Mouse (Mus musculus): ENCODE measurements around the gene Gm20388. TPM values are rescaled to one million over a fixed set of nuclear protein-coding genes. Genes with fewer than 3 reads are reported as not detected.
A peak's percentile ranks its signal among the peaks of the same experiment; 100 is the strongest.

Gene Gm20388
- total RNA-seq, 2 experiments from 2014 or later: 5.8 TPM; not detected in 1

DNA sequence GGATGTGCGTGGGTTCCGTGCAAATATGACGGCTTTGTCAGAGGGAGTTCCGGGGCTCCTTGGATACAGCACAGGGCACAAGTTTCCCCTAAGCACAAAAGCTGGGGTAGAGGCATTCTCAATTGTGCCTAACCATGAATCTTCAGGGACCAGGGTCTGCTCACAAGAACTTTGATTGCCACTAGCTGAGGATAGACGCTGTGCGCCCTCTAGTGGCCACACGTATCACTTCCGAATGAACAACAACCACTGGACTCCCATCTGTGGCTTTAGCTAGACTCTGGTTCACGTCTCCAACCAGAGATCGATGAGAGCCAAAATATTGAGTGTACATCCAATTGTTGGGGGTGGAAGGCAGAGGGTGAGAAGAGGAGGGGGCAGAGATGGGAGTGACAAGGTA is 2015.0 kb downstream of the Gm20388 start:
- DNase-seq: peak; percentile 86

GRCm38 (mm10) chr8:121926266-121926665 is 2015.6 kb downstream of the Gm20388 start:
- DNase-seq: no peak

DNA sequence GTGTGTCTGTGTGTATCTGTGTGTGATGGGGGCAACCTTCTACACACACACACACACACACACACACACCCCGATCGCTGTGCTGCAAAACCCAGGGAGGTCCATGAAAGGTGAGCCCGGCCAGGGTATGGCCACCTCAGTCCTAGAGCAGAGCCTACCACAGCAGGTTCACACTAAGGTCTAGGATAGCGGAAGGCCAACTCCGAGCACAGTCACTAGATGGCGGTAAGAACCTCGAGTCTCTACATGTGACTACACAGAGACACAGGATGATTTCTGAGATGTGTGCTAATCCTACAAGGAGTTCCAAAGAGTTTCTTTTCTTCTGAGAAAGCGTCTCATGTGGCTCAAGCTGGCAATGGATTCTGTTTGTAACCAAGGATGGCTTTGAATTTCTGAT is 2016.7 kb downstream of the Gm20388 start:
- peak; percentile 65 for DNase-seq

DNA sequence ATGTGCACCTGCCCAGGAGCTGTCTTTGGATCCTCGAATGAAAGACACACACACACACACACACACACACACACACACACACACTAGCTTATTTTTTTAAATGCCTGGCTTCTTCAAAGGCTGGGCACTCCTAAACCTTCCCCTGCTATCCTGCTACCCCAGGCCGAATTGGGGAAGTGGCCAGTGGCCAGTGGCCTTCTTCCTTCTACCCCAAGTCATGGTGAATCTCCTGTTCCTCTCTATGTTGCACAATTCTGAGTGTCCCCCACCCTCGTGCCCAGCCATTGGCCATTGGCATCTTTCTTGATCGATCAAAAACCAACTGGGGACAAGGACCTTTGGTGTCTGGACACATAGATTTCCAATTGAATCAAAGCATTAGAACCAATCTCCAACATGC is 2019.4 kb downstream of the Gm20388 start:
- DNase-seq: no peak

DNA sequence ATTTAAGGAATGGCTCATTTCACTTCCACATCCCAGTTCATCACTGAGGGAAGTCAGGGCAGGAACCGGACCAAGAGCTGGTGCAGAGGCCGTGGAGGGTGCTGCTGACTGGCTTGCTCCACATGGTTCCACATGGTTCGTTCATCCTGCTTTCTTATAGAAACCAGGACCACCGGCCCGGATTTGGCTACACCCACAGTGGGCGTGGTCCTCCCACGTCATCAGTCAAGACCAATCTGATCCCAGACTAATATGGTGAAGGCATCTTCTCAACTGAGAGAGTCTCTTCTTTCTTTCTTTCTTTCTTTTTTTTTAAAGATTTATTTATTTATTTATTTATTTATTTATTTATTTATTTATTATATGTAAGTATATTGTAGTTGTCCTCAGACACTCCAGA is 2020.9 kb downstream of the Gm20388 start:
- DNase-seq: no peak

GRCm38 (mm10) chr8:121932026-121932667 is 2021.5 kb downstream of the Gm20388 start:
- no peak for DNase-seq

- DNase-seq: no peak
Observed at GRCm38 (mm10) chr8:121932668-121933520, 2022.3 kb downstream of the Gm20388 start.

DNA sequence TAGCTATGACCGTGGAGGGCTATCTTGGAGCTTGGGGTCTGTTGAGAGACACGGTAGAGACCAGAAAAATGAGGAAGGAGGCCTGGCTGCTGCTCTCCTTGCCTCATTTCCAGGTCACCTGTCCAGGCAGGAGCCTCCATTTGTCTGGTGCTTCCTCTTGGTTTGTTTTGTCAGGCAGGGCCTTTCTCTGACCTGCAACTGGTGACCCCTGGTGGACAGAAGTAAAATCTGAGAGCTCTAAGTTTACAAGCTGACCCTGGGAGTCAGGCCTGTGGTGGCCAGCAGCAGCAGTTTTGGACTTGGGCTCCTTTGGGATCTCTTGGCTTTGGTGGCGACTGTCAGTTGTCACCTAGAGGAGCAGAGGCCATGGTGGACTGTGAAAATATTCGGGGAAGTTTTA is 2023.9 kb downstream of the Gm20388 start:
- DNase-seq: peak; percentile 60

DNA sequence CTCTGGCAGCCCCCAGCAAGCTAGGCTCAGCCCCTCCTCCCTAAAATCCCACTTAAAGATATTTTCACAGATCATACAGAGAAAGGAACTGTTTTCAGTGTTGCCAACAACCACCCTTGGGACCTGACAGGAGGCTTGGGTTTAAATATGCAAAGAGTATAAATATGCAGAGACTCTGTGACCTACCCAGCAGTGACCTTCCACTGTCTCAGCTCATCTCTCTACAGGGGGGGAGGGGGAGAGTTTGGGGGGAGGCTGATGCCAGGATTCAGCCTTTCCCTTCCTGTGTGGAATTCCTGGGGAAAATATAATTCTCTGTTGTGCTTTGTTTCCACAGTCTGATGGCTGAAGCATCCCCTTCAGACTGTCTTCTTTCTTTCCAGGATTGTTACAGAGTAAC is 2024.3 kb downstream of the Gm20388 start:
- DNase-seq: no peak

GRCm38 (mm10) chr8:121935341-121936294 is 2025.0 kb downstream of the Gm20388 start:
- peak; percentile 68 for DNase-seq

DNA sequence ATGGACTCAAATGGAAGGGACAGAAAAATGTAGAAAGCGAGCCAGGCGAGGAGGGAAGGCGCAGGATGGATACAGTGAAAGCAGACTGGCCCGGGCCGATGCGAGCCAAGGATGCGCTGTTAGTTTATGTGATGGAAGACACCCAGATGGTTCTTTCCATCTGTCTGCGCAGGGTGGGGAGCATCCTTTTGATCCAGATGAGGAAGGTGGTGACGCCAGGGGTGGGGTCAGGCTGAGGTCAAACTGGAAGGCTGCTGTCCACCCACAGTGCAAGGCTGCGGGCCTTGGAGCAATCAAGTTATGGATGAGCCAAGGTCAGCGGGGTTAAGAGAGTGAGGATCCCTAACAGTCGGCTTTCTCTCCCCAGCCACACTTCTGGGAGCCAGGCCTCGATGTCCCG is 2025.8 kb downstream of the Gm20388 start:
- no peak for DNase-seq

GRCm38 (mm10) chr8:121938732-121939131 is 2028.1 kb downstream of the Gm20388 start:
- DNase-seq: no peak

DNA sequence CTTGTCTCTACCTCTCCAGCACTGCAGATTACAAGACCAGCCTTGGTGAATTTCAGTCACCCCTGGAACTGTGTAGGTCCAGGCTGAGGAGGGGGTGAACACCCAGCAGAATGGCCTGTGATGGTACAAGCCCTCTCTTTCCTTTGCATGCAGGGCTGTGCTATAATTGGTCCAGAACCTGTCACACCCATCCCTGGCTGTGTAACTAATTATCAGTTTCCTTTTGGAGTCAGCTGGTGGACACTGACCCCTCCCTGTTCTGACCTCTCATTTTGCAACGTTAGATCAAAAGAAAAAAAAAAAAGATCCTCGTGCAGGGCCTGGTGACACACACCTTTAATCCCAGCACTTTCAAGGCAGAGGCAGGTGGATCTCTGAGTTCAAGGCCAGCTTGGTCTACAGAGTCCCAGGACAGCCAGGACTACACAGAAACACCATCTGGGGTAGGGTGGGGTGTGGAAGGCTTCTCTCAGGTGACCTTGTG is 2032.5 kb downstream of the Gm20388 start:
- no peak for DNase-seq

GRCm38 (mm10) chr8:121943716-121944115 is 2033.1 kb downstream of the Gm20388 start:
- no peak for DNase-seq

GRCm38 (mm10) chr8:121944831-121945230 is 2034.2 kb downstream of the Gm20388 start, which contains the start of gene Car5a:
Gene Car5a, minus strand, starts transcription at chr8:121944904.
- no peak for DNase-seq

GRCm38 (mm10) chr8:121946351-121946750 is 2035.7 kb downstream of the Gm20388 start:
- no peak for DNase-seq

DNA sequence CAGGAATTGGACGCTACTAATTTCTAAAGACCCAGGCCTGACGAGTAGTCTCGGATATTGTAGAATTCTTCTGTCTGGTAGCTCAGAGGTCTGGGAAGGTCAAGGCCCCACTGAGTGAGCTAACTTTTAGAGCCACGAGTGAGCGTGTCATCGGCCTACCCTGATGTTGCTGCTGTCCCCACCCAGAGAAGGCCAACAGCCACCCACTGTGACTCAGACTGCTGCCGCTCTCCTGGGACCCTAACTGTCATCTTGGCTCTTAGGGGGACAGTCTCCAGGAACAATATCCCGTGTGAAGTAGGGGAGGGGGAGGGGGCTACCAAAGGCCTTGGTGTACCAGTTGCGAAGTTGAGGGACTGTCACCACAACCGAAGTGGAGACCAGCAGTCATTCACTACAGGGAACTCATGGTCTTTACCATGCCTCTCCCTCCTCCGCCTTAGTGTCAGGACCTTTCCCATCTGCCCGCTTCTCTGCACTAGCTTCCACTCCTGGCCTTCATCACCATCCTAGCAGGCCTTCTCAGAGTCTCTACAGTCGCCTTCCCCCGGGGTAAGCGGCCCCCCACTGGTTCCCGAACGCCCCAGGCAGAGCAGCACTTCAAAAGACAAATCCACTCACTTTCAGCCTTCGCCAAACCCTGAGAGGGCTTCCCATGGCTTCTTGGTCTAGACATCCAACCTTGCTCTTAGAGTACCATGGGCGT is 2036.6 kb downstream of the Gm20388 start:
- no peak for DNase-seq

GRCm38 (mm10) chr8:121947753-121948141 is 2037.1 kb downstream of the Gm20388 start:
- DNase-seq: peak; percentile 96

DNA sequence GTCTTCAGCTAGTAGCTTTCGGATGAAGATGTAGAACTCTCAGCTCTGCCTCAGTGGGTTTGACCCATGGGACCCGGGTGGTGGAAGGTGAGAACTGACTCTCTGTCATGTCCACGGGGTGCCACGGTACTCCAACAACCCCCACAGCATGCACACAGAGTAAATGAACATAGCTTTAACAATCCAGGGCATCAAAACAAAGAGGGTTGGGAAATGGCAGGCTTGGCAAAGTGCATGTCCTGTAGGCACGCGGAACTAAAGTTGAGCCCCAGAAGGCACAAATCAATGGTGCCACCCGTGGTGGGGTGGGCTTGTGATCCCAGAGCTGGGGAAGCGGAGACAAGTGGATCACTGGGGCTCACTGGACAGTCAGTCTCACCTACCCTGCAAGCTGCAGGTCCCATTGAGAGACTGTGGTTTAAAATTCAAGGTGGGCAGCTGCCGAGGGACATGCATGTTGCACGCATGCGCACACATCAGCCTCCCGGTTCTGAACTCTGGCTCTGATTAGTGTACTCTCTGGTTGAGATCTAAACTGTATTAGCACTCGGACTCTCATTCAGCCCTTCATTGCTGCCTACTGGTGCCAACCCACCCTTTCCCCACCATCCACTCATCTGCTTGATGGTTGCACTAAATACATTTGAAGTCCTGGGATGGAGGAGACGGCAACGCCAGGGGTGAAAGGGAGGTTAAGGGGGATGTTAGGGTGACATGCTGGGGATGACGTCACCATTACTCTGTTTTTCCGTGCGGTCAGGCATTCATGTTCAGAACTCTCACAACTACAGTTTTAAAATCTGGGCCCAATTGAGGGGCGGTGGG is 2037.9 kb downstream of the Gm20388 start:
- peak; percentile 30 for DNase-seq

- no peak for DNase-seq
Observed at GRCm38 (mm10) chr8:121949222-121949800, 2038.7 kb downstream of the Gm20388 start, which contains the start of gene Banp. Gene Banp, plus strand, starts transcription at chr8:121949750.

All from heart, postnatal 4 days (tissue).